Mouse (Mus musculus): ENCODE measurements around the gene Pde4c.

DNA sequence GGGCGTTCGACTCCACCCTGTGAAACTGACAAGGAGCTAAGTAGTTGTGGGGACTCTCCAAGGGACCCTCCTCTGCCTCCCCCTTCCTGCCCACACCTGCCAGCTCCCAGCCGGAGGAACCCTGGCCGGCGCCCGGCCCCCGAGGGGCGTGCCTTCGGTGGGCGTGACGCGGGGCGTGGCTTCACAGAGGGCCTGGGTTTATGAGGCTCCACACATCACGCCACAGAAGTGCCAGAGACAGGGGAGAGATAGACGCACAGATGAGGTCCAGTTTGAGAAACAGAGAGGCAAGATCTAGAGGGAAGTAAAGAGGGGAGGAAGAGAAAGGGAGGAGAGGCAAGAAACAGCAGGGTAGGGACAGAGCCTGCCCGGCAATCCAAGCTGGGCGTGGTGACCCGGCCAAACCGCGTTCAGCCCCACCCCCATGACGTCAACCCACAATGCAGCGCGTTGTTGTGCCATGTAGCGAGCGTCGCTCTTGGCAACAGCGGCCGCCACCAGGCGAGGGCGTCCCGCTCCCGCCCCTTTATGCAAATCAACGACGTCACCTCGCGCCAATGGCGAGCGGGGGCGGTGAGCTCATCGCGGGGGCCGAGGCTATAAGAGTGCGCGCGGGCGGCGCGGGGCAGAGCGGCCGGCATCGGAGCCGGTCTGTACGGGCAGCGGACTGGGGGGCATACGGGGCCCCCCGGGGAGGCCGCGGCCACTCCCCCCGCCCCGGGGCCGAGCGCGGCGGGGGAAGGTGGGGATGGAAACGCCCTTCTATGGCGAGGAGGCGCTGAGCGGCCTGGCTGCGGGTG lies 25.0 kb upstream of the Pde4c start, which contains the start of gene Jund:
- 0 out of 2 replicates have a peak, but pooled peaks have one; percentile 1 for TF ChIP-seq CTCF (IDR thresholded peaks at IDR 0.05; ENCODE audit: control insufficient read depth, insufficient read depth, insufficient replicate concordance, low read depth, low read length)
- peak; percentile 88 for TF ChIP-seq POLR2A (IDR thresholded peaks at IDR 0.05; ENCODE audit: control insufficient read depth, low read depth, low read length)
